Mouse (Mus musculus): ENCODE data around the gene Gper1.

Gene Gper1

GRCm38 (mm10) chr5:139448025-139448424 is 25.1 kb downstream of the Gper1 start:
- DNase-seq: peak; percentile 62 to 67

GRCm38 (mm10) chr5:139449161-139449791 is 26.3 kb downstream of the Gper1 start:
- DNase-seq: peak; percentile 74 to 77

- DNase-seq: peak; percentile 32 to 35
Observed at GRCm38 (mm10) chr5:139449926-139450325, 27.0 kb downstream of the Gper1 start.

- DNase-seq: peak in 1 of 2 experiments; percentile 38
Observed at GRCm38 (mm10) chr5:139453031-139453430, 30.1 kb downstream of the Gper1 start.

- DNase-seq: no peak
Observed at GRCm38 (mm10) chr5:139455166-139455565, 32.2 kb downstream of the Gper1 start.

GRCm38 (mm10) chr5:139457241-139457640 is 34.3 kb downstream of the Gper1 start:
- DNase-seq: no peak

- DNase-seq: no peak
Observed at GRCm38 (mm10) chr5:139459938-139460337, 37.0 kb downstream of the Gper1 start.

GRCm38 (mm10) chr5:139460384-139461067 is 37.6 kb downstream of the Gper1 start, which contains the start of gene 3110082I17Rik:
Gene 3110082I17Rik (minus strand): TSS chr5:139460527.
- DNase-seq: peak; percentile 100

GRCm38 (mm10) chr5:139464874-139465273 is 41.9 kb downstream of the Gper1 start:
- no peak for DNase-seq

- DNase-seq: no peak
Observed at GRCm38 (mm10) chr5:139466373-139466772, 43.4 kb downstream of the Gper1 start.

- no peak for DNase-seq
Observed at GRCm38 (mm10) chr5:139466801-139467200, 43.9 kb downstream of the Gper1 start.

GRCm38 (mm10) chr5:139467998-139468397 is 45.0 kb downstream of the Gper1 start:
- peak; percentile 80 to 82 for DNase-seq

GRCm38 (mm10) chr5:139474741-139475140 is 51.8 kb downstream of the Gper1 start:
- no peak for DNase-seq

Data from cerebellum, postnatal 10 days (tissue).